Mouse (Mus musculus) splenic B cell, adult 2 months (primary cell): ENCODE results near the gene Adgrg5.

ENCODE experiments used
- DNase-seq: peaks from one replicate; pipeline ENCODE4 v3.0.0-alpha.2; 2011; ENCODE audit warnings: low read depth, low spot score
- H3K27me3 ChIP-seq: 2 replicates; pipeline ENCODE4 v1.6.1; 2012; ENCODE audit warnings: mild to moderate bottlenecking, low read length, moderate library complexity, mixed read lengths; ENCODE audit not compliant: control insufficient read depth, poor library complexity, insufficient read depth, severe bottlenecking
- H3K36me3 ChIP-seq: 2 replicates; pipeline ENCODE4 v1.6.1; 2012; ENCODE audit warnings: mild to moderate bottlenecking, low read length, moderate library complexity, mixed read lengths; ENCODE audit not compliant: control insufficient read depth, poor library complexity, insufficient read depth, severe bottlenecking

The Adgrg5 gene

DNA sequence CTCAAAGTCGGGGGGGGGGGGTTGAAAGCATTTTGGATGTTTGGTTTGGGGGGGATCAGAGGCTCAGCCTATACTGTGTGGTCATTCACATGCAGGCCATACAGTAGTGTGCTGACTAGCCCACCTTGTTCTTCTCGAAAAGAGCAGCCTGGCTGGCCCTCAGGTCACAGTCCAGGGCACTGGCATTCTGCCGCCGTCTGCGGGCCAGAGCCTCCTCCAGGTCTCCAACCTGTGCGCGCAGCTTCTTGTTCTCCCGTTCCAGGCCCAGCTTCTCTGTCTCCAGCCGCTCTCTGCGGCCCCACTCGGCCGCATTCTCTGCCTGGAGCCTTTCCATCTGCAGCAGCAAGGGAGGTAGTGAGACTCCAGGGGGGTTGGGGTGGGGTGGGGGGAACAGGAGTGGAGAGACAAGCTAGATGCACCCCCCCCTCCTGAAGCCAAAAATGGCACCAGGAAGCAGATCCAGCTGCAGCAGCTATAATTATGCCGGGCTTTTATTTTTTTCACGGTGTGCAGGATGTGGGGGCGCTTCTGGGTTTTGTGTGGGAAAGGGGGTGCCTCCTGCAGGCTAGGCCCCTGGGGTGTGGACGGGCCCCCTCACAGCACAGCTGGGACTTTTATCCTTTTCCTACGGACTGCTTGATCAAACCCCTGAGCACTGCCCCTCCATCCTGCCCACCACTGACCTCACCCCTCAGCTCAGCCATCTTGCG is 15.7 kb upstream of the Adgrg5 start:
- DNase-seq: no peak
- H3K36me3 ChIP-seq: no peaks in the 10 kb centered on the region
- H3K27me3 ChIP-seq: no peaks in the 10 kb centered on the region

DNA sequence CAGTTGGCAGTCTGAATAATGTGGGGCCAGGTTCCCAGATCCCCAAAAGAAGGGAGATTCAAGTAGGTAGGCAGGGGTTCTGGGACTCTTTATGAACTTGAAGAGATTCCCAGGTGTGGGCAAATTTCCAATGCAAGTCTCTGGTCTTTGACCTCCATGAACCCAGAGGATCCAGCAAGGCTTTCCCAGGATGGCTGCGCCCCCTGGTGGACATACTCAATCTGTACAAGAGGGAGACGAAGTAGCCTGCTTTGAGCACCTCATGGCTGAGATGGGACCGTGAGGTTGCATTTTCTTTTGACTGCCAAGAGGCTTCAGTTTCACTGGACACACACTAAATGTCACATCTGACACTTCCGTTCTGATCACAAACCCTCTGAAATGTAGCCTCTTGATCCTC is 14.6 kb upstream of the Adgrg5 start:
- H3K36me3 ChIP-seq: no peaks in the 10 kb centered on the region
- DNase-seq: peak; percentile 81
- no peaks in the 10 kb centered on the region for H3K27me3 ChIP-seq

DNA sequence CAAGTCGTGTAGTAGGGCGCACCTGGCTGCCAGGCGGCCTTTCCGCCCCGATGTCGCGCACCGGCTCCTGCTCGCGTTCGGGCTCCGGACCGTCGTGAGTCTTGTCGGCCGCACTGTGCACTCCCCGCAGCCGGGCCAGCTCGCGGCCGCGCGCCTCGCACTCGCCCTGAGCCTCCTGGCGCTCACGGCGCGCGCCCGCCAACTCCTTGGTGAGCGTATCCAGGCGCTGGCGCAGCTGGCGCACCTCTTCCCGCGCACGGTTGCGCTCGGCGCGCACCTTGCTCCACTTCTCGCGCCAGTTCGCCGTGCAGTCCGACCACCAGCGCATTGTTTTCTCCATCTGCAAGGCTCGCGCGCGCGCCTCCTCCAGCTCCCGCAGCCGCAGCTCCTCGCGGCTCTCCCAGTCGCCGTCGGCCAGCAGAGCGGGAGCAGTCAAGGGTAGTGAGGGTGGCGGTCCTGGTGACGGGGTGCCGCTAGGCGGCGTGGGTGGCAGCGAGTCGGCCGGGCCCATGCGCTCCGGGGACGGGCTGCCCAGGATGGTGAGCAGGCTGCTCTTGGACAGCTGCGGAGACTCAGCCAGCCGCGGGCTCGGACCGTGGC is 10.3 kb upstream of the Adgrg5 start:
- DNase-seq: peak; percentile 11
- no peaks in the 10 kb centered on the region for H3K36me3 ChIP-seq
- no peaks in the 10 kb centered on the region for H3K27me3 ChIP-seq

DNA sequence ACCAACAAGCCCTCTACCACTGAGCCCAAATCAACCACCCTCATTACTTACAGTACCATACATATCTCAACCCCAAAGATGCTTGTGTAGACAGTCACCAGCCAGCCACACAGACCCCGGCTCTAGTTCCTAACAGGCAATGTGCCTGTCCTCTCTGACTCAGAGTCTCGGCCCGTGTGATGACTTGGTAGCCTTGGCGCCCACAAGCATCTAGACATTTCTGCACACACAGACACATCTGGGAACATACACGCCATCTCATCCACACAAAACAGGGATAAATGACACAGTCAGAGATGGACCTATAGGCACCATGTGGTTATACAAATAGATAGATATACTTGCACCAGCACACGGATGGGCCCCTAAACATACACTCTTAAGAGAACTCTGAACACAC is 9.2 kb upstream of the Adgrg5 start:
- H3K36me3 ChIP-seq: no peaks in the 10 kb centered on the region

DNA sequence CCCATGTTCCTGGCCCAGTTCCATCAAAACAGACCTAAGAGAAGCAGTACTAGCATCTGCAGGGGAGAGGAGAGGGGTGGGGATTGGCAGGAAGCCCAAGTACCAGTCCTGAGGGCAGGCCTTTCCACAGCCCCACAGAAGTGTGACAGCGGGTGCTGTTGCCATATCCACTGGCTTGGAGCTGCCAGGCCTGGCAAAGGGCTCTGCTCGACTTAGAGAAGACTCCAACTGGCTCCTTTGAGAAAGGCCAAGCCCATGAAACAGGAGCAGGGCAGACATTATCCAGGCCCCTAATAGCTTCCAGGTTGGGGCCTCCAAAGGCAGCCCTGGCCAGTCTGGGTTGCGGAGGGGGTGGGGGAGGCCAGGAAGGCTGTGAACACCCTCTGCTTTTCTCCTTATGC is 8.8 kb upstream of the Adgrg5 start:
- H3K27me3 ChIP-seq: no peaks in the 10 kb centered on the region
- H3K36me3 ChIP-seq: no peaks in the 10 kb centered on the region
- no peak for DNase-seq

More for the DNA sequence above, 9.2 kb upstream of the Adgrg5 start:
- no peak for DNase-seq
- H3K27me3 ChIP-seq: no peaks in the 10 kb centered on the region

DNA sequence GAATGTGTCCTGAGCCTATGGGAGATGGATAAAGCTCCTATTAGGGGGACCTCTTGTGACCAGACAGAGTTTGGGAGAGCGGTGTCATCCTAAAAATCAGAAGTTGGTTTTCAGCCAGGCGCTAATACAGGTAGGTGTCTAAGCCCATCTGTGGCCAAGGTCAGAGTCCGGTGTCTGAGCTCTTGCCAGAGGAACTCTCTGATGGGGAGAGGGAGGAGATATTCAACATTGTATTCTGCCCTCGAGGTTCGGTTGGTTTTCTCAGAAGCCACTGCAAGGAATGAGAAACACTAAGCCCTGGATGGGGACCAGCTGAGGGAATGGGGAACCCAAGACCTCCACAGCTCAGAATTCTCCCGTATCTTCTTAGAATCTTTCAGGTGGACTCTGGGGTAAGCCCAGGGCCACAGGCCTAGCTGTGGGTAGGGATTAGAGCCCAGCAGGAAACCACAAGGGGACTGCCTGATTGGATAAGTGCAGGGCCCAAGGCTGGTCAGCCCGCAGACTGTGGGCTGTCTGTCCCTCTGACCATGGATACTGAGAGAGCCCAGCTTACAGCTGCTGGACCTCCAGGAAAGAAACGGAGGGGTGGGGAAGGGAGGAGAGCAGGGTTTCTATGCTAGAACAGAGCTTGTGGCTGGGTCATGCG is 7.1 kb upstream of the Adgrg5 start:
- no peaks in the 10 kb centered on the region for H3K27me3 ChIP-seq
- no peaks in the 10 kb centered on the region for H3K36me3 ChIP-seq
- no peak for DNase-seq

DNA sequence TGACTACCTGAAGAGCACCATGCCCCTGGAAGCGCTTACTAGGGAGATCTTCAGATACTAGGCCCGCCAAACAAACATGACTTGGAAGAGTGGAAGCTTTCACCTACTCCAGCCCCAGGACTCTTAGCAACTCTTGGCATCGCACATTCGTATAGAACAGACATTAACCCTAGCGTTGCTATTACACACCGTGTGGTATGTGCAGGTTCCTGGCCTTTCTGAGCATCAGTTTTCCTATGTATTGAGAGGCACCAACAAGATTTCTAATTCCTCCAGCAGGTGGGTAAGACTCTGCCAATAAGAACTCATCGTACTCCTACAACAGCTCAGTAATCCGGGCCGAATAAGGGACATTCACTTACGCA is 6.6 kb upstream of the Adgrg5 start:
- Histone ChIP-seq H3K36me3 (no peaks in the 10 kb centered on the region), H3K27me3 (no peaks in the 10 kb centered on the region)
- DNase-seq: peak; percentile 8

DNA sequence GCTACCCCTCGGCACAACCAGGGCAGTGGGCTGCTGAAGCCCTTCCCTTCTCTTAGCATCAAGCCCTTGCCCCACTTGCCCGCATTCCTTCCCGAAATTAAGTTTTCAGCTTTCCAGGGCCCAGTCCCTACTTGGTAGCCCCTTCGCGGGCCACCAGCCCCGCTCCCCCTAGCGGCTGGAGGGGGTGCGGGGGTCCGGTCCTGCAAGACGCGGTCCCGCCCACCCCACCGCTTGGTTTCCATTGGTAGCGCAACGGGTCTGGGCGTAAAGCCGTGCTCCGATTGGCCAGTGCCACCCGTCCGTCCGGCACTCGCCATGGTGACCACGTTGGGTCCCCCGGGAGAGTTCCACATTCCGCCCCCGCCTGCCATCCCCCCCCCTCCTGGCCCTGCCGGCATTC is 6.1 kb upstream of the Adgrg5 start:
- DNase-seq: peak; percentile 86
- H3K36me3 ChIP-seq: no peaks in the 10 kb centered on the region

DNA sequence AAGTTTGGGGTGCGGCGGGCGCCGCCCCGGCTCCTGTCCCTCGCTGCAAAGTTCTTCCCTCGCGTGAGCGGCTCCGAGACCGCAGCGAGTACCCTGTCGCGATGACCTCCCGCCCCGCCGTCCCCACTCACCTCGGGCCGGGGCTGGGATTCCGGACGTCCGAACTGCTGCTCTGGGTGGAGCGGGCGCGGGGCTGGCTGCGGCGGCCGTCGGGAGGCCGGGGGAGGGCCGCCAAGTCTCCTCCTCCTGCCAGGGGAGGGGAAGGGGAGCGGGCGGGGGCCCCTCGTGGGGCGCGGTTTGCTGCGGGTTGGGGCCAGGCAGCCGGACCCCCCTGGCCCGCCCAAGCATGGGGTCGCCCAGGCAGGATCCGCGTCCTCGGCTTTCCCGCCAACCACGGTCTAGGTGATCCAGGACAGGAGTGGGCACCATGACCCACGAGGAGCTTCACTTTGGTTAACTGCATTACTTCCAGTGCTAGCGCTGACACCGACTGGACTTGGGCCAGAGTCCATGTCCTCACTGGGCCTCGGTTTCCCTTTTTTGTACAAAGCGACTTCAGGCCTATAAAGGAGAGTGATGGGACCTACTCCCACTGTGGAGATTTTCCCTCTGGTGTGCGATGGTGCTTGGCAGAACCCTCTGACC is 5.5 kb upstream of the Adgrg5 start, which contains the start of gene Ccdc102a:
Gene Ccdc102a (minus strand): TSS at position 248 of the 645 bp plus-strand sequence.
- peak; percentile 16 for DNase-seq
- no peaks in the 10 kb centered on the region for H3K27me3 ChIP-seq
- H3K36me3 ChIP-seq: no peaks in the 10 kb centered on the region

More for the DNA sequence above, 6.1 kb upstream of the Adgrg5 start:
- no peaks in the 10 kb centered on the region for H3K27me3 ChIP-seq

DNA sequence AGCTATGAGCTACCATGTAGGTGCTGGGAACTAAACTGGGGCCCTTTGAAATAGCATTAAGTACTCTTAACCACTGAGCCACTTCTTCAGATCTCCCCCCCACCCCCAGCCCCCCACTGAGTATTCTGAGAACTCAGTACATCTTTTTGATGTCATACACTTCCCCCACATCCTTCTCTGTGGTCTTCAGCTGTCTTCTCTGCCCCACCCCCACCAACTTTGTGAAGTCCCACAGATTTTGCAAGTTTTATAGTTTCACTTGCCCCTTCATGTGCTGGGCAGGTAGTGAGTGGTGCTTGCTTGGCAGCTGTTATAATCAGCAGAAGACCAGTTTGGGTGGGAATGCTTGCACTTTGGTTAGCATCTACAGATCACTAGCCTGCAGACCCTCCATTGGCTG is 4.2 kb upstream of the Adgrg5 start:
- peak; percentile 29 for DNase-seq
- Histone ChIP-seq H3K27me3 (no peaks in the 10 kb centered on the region), H3K36me3 (no peaks in the 10 kb centered on the region)

DNA sequence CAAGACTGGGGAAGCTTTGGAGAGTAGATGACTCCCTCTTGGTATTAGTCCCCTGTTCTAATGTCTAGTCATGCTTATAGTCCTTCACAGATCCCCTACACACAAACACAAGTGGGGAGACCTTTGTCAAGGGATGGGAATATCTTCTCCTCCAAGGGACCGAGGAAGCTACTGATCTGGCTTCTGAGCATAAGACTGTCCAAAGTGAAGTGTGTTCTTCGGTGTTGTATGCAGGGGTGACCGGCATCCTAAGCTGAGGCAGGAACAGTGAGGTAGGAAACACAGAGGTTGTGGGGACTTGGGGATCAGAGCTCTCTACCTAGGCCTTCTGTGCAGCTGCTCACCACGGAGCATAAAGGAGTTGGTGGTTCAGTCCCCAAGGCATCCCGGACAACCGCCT is 1.3 kb upstream of the Adgrg5 start:
- no peak for DNase-seq
- Histone ChIP-seq H3K27me3 (no peaks in the 10 kb centered on the region), H3K36me3 (no peaks in the 10 kb centered on the region)

DNA sequence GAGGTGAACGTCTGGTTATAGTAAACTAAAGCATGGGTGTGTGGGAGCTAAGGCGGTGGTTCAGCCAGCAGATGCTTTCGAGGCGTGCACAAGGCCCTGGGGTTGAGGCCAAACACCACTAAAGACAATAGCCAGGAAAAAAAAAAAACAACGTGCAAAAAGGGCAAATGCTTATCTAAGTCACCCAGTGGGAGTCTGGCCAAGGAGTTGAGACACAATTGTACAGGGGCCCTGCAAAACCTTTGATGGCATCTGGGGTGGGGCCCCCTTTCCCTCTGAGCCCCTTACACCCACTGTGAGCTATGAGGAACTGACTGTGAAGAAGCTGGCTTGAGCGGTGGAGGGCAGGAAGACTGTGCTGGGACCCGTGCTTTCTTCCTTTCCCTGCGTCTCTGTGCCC is 892 bp upstream of the Adgrg5 start:
- Histone ChIP-seq H3K27me3 (no peaks in the 10 kb centered on the region), H3K36me3 (no peaks in the 10 kb centered on the region)
- no peak for DNase-seq

DNA sequence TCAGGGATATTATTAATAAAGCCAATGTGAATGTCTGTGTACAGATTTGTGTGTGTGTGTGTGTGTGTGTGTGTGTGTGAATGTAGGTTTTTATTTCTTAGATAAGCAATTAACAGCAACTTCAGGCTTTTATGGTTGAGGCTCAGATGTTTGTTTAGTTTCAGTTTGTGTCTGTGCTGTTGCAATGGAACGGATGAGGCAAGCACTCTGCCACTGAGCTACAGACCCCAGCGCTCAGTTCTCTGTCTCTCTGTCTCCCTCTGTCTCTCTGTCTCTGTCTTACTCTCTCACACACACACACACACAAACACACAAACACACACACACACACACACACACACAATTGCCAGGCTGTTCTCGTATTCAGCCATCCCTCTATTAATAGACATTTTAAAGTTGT is 4.7 kb downstream of the Adgrg5 start:
- DNase-seq: no peak
- Histone ChIP-seq H3K36me3 (no peaks in the 10 kb centered on the region), H3K27me3 (no peaks in the 10 kb centered on the region)

DNA sequence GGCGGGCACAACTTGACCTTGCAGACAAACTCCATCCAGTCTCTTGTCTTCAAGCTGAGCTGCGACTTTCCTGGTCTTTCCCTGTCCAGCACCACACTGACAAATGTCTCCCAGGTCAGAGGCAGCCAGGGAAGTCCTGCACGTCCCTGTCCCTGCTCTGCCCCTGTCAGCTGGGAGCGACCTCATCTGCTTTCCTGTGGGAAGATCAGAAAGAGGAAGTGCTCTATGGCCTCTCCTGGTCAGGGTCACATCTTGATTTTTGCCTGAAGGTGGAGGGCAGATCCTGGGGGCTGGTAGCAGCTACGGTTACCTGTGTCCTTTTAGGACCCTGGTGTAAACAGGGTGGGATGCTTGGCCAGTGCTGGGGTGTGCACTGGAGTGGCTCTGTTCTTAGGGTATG is 10.4 kb downstream of the Adgrg5 start:
- DNase-seq: no peak
- Histone ChIP-seq H3K36me3 (no peaks in the 10 kb centered on the region), H3K27me3 (no peaks in the 10 kb centered on the region)

DNA sequence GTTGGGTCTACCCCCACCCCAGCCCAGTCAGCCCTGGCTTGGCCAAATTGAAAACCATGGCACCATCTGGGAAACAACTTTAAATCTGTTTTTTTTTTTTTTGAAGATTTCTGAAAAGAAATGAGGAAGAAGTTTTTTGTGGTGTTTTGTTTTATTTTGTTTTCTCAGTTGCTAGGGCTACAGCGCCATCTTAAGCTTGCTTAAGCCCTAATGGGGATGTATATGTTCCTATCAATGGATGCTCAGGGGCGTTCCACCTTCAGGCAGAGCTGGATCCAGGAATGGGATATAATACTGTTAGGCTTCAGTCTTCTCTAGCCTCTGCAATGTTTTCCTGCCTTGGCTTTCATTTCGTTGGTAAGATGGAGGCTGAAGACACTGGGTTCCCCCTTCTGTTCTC is 11.7 kb downstream of the Adgrg5 start:
- Histone ChIP-seq H3K36me3 (no peaks in the 10 kb centered on the region), H3K27me3 (no peaks in the 10 kb centered on the region)
- DNase-seq: no peak
